Mouse (Mus musculus): ENCODE measurements around the gene Pum3. TPM values are rescaled to one million over a fixed set of nuclear protein-coding genes. Genes with fewer than 3 reads are reported as not detected.
"Not testable (repeated sequence)": the region's sequence is repeated elsewhere in the genome, so short reads cannot be mapped to it uniquely, and the experiment has no call there.

The Pum3 gene
- polyA plus RNA-seq, 1 experiment = 13.1 TPM

DNA sequence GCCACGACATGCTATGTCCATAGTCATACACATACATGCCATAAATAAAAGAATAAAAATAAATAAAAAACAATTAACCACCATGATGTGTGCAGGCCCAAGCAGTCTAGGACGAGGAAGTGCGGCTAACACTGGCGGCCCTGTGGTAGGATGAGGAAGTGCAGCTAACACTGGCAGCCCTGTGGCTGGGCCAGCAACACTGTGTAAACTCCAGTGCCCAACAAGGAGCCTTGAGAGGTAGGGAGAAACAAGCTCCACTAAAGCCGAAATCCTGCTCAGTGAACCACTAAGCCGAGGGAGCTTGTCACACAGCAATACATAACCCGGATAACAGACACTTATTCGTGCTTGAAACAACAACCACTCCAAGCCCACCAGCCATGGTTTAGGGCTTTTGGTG is 34.1 kb downstream of the Pum3 start:
- WGBS = 85% methylated on average over 8 of the region's 8 CpGs

DNA sequence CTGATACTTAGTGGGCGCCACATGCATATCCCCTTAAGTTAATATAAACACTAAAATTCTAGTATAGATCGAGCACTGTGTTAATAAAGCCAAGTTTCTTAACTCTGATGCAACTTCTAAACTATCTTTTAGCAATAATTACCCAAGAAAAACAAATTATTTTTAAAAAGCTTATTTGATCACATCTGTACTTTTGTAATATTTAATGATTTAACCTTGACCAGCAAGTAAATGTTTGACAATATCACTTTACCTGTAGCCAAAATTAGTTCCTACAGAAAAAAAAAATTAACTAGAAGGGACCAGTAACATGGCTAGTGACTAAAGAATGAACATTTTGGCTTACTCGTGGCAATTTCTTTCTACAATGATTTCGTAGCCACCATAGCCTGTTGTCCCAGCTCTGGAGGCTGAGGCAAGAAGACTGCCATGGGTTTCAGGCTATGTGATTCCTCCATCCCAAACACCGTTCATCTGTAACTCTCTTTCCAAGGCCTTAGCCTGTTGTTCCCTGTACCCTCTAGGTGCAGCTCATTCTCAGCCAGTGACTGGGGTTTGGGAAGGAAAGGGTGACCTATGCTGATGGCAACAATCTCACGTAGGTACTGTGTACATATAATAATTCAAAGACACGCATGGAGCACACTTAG is 35.2 kb downstream of the Pum3 start:
- DNase-seq (ENCODE audit: low read depth, low spot score) = no peak
- WGBS = 93% methylated on average over 7 of the region's 7 CpGs

More for the DNA sequence above, 34.1 kb downstream of the Pum3 start:
- DNase-seq (ENCODE audit: low read depth, low spot score) = no peak

DNA sequence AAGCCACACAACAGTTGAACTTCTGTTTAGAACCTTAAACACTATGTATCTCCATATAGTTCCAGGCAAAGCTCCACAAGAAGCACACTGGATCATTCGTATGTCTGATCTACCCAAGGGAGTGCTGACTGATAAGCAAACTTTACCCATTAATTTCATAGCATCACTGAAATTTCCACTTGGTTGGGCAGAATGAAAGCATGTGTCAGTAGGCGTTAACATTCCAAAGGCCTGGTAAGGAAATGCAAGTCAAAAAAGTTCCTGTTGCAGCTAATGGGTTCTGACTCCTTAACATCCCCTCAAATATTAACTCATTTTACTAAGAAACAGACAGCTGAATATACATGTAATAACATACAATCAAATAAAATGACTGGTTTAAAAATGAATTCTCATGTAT is 37.2 kb downstream of the Pum3 start:
- no peak for DNase-seq (ENCODE audit: low read depth, low spot score)
- WGBS = 88% methylated on average over 2 of the region's 2 CpGs

DNA sequence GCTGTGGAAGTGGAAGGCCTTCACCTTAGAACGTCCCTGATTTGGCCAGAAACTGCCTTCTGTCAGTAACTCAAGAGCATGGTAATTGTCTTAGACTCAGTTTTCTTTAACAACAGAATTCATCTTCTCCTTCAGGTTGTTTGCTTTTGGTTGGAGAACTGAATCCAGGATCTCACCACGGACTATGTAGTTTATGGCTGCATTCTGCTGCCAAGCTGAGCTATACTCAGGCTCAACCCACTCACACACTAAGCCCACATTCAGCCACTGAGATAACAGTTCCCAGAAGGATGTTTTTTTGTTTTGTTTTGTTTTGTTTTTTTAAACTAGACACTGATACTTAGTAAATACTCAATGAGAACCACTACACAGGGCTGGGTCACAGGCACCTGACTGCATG is 38.3 kb downstream of the Pum3 start:
- no peak for DNase-seq (ENCODE audit: low read depth, low spot score)
- 87% methylated on average over 2 of the region's 2 CpGs for WGBS

DNA sequence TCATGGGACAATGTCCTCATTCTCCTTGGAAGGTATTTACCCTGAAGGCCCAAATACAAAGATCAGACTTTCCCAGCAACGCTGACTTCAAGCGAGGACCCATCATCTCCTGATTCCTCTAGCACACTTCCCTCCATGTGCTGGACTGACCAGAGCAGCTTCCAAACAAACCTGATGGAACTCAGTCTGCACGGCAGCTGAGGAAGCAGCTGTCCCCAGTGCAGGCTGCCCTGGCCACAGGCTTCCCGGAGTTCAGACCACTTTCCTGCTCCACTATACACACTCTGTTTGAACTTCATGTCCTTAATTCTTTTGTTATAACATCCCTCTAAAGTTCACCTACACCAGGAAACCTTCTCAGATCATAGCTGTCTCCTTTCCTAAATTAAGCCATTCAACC is 40.1 kb downstream of the Pum3 start:
- not testable (repeated sequence) for DNase-seq (ENCODE audit: low read depth, low spot score)
- WGBS = 91% methylated on average over 4 of the region's 4 CpGs

DNA sequence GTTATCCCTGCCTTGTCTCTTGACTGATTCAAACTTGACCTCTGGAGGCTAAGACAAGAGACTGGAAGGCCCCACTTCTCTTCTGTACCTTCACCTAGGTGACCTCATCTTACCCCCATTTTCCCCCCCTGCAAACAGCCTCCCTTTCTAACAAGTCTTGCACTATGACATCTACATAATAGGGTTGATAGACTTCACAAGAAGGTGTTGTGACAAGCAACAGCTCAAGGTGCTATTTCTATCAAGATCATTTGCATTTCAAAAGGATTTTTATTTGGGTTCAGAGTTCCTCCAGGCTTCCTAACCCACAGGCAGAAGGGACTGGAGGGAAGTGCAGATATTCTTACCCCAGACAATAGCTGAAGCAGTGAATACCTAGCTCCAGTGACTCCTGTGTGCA is 44.3 kb downstream of the Pum3 start:
- DNase-seq (ENCODE audit: low read depth, low spot score) = no peak

DNA sequence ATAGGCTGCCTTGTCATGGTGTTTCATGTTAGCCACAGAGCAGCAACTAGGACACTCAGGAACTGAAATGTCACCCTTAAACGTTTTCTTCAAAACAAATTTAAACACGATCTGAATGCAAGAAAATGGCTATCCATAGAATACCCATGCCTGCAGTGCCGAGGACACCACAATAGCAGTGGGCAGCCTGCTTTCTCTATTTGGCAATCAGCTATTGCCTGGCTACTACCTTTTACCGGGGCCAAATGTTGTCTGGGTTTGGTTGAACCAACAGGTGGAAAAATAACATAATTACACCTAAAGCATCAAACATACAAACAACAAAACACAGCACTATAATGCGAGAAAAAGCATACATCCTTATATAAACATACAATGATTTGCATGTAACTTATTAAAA is 46.4 kb downstream of the Pum3 start:
- WGBS = 93% methylated on average over 5 of the region's 5 CpGs
- DNase-seq (ENCODE audit: low read depth, low spot score) = no peak

DNA sequence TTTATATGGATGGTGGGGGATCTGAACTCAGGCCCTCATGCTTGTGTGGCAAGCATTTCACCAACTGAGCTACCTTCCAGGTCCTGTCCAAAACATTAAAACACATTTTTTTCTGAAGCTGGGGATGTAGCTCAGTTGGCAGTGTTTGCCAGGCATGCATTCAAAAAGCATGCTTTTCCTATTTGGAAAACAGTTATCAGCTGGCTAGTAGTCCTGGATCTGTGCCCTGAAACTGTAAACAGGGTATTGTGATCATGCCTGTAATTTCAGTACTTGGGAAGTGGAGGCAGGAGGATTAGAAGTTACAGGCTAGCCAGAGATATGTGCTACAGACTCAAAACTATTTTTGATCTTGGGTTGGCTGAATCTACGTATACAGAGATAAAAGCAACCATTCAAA is 47.5 kb downstream of the Pum3 start:
- 88% methylated on average over 1 of the region's 1 CpGs for WGBS
- DNase-seq (ENCODE audit: low read depth, low spot score) = no peak

DNA sequence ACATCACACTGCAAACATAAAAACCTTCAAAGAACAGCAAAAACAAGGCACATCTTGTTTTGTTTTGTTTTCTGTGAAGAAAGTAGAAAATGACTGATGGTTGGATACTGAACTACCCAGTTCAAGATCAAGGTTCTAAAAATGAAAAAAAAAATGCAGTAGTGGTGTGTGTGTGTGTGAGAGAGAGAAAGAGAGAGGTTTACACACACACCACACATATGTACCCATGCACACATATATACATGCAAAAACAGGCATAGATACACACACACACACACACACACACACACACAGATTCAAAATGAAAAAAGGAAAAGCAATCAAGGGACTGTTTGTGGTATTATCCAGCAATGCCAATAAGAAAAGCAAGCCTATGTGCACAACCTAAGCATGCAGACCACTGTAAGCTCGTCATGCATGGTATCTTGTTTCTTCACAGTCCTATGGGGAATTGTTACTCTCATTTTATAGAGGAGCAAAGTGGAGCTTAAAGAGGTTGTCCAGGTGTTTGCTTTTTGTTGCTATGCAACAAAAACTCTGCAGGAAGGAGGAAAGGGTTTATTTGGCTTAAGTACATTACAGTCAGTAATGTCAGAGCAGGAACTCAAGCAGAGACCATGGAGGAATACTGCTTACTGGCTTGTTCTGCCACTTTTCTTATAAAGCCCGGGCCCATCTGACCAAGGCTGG is 49.8 kb downstream of the Pum3 start:
- DNase-seq (ENCODE audit: low read depth, low spot score) = no peak
- WGBS = 31% methylated on average over 2 of the region's 2 CpGs

DNA sequence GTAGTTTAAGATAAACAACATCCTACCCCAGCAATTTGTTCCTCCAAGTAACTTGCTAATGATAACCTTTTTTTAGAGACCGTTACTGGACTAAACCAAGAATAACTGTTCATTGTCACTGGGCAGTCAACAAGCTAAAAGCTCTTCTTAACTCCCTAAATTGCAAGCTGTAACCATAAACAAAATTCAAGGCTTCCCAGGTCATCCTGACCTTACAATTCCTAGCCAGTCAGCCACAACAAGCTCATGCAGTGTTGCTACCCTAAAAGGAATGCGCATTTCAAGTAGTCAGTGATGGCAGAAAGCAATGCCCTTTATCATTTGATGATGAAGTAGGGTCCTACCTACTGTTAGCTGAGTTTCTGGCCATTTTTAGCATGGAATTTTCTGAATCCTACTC is 58.8 kb downstream of the Pum3 start:
- DNase-seq (ENCODE audit: low read depth, low spot score) = no peak
- WGBS = 89% methylated on average over 2 of the region's 2 CpGs

DNA sequence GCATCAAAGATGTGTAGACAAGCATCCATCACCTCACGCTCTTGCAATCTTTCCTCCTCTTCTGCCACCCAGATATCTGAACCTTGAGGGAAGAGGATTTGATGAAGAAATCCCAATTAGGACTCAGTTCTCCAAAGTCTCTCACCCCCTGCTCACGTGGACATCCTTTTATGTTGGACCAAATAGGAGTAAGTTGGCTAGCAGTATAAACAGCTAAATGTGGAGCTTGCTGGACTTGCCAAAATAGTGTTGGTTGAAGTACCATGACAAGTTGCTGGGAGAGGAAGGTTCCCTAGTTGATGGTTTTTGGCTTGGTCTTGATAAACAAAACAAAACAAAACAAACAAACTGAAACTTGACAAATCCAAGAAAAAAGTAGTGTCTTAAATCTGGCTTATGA is 59.5 kb downstream of the Pum3 start:
- no peak for DNase-seq (ENCODE audit: low read depth, low spot score)
- 75% methylated on average over 2 of the region's 2 CpGs for WGBS

DNA sequence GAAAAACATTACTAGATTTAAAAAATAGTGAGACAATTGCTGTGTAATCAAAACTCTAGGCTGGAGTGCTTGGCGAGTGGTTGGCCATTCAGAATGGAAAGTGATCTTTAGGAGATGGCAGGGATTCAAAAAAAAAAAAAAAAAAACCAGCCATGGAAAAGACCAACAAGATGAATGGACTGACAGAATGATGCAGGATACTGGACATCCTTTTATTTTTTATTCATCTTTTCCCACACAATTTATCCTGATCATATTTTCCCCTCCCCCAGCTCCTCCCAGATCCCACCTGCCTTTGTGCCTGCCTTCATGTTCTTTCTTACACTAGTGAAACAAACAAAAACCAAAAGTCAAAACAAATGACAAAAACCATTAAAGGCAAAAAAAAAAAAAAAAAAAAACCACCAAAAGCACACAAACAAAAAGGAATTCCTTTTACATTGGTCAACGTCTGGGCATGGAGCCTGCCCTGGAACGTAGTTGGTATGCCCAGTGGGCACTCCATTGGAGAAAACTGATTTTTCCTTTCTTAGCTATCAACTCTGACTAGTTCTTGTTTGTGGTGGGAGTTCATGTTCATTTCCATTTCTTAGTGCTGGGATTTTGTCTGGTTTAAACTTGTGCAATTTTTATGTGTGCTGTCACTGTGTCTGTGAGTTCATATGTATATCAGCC is 60.0 kb downstream of the Pum3 start:
- no peak for DNase-seq (ENCODE audit: low read depth, low spot score)
- whole genome bisulfite sequencing = 72% methylated on average over 3 of the region's 3 CpGs

DNA sequence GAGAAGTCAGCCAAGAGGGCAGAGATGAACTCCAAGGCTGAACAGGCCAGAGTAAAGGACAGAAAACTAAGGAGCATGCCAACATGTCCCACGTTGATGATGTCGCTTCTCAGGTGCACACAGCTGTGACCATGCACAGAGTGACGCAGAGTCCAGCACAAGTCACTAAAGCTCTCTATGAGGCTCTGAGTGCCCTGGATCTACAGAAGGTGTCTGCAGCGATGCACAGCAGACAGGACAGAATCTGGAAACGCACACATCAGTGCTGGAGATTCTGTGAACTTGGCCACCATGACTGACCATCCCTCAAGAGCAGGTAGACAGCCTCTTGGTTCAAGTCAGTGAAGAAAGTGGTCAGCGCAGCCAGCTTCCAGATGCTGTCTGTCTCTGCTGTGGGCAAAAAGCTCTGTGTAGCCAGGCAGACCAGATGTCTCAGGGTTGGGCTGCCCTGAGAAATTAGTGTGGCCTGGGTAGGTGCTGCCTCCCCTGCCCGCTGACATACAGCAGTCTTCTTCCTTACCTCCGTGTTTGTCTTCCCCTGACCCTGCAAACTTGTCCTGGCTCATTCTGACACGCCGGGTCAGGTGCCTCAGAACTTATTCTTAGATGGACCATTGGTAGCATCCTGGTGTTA is 63.4 kb downstream of the Pum3 start:
- no peak for DNase-seq (ENCODE audit: low read depth, low spot score)

DNA sequence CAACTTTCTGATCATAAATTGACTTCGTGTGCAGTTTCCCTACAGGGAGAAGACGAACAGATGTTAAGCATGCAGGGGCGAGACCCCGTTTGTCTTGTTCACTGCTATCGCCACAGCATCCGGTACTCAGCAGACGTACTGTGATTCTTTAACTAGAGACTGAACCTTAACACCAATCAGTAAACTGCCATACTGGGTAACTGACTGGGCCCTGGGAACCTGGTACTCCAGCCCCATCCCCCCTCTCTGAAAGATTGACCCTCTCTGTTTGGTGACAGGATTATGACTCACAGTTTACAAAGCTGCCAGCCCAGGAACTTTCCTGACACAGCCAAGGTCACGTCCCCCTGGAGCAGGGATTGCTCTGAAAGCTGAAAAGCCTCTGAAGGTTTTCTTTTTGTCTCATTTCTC is 65.1 kb downstream of the Pum3 start:
- no peak for DNase-seq (ENCODE audit: low read depth, low spot score)
- 2% methylated on average over 8 of the region's 8 CpGs for WGBS

More for the DNA sequence above, 63.4 kb downstream of the Pum3 start:
- 84% methylated on average over 10 of the region's 10 CpGs for WGBS

DNA sequence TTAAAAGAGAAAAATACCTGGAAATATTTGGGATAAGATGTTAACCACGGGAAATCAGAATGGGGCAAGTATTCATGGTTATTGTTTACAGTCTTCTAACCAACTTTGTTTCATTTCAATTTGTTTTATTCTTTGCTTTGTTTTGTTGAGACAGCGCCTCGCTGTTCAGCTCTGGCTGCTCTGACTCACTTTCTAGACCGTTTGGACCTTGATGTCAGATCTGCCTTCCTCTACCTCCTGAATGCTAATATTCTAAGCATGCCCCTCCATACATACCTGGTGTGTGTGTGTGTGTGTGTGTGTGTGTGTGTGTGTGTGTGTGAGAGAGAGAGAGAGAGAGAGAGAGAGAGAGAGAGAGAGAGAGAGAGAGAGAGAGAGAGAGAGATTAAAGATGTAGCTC is 65.7 kb downstream of the Pum3 start:
- DNase-seq (ENCODE audit: low read depth, low spot score) = no peak
- 11% methylated on average over 4 of the region's 4 CpGs for WGBS

DNA sequence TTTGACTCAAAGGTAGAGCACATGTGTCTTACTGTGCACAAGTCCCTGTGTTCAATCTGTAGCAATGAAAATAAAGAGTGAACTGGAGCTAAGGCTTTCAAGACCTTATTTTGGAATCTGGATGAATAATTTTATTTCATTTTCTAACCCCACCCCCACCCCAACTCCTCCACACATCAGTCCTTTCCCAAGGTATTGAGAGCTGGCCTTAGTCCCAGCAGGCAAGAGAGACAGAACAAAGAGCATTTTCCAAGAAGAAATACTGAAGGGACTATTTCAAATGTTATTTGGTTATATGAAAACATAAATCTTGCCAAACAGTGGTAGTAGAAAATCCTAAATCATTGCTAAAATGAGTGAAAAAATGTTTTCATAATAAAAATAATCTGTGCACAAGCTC is 69.2 kb downstream of the Pum3 start:
- no peak for DNase-seq (ENCODE audit: low read depth, low spot score)

DNA sequence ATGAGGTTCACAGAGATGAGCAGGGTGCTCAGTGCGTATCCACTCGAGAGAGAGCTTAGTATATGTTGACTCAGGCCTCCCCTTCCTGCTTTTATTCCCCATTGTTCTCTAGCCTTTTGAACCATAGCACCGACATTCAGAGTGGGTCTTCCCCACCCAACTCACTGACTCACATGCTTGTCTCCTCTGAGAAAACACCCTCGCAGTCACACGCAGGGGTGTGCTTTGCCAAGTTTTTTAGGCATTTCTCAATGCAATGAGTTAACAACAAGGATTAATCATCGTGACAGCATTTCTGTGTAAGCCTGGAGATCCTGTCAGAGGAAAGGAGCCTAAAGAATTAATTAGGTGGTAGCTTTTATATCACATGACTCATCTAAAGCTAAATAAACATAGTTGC is 77.9 kb downstream of the Pum3 start:
- DNase-seq (ENCODE audit: low read depth, low spot score) = no peak
- 42% methylated on average over 6 of the region's 6 CpGs for WGBS

DNA sequence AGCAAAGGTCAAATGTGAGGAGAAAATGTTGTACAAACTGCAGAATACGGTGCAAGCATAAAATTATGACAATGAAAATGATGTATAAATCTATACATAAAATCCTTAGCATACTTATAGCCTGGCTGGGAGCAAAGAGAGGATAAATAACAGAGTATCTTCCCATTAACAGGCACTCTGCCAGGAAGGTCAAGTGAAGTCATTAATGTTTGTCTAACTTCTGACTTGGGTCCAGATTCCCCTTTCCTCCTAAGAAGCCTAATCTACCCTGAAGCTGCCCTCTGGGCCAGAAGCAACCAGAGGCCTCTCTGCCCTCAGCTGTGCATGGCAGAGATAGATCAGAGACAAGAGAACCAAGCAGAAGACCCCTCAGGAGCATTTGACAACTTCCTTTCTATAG is 83.1 kb downstream of the Pum3 start:
- no peak for DNase-seq (ENCODE audit: low read depth, low spot score)
- 80% methylated on average over 1 of the region's 1 CpGs for WGBS
